Mouse (Mus musculus) skeletal muscle tissue, adult 2 months (tissue): Measurements from ENCODE around the gene Fars2.

Experiments used
- DNase-seq: peaks from one replicate; pipeline ENCODE4 v3.0.0-alpha.2; 2012; ENCODE audit warnings: low read depth, low spot score

Fars2 gene

GRCm38 (mm10) chr13:36680690-36681355 is 563.6 kb downstream of the Fars2 start:
- no peak for DNase-seq

GRCm38 (mm10) chr13:36683581-36683980 is 566.4 kb downstream of the Fars2 start:
- DNase-seq, result no peak

GRCm38 (mm10) chr13:36695516-36696201 is 578.4 kb downstream of the Fars2 start:
- no peak for DNase-seq

GRCm38 (mm10) chr13:36696351-36696771 is 579.1 kb downstream of the Fars2 start:
- DNase-seq, result no peak

- DNase-seq, result no peak
These were observed 590.0 kb downstream of the Fars2 start for GRCm38 (mm10) chr13:36707088-36707690.

- no peak for DNase-seq
These were observed 596.9 kb downstream of the Fars2 start for GRCm38 (mm10) chr13:36714101-36714500.

GRCm38 (mm10) chr13:36716708-36717107 is 599.5 kb downstream of the Fars2 start:
- no peak for DNase-seq

GRCm38 (mm10) chr13:36717376-36717775 is 600.2 kb downstream of the Fars2 start:
- no peak for DNase-seq

GRCm38 (mm10) chr13:36720297-36721017 is 603.2 kb downstream of the Fars2 start:
- DNase-seq, result no peak

- no peak for DNase-seq
These were observed 605.1 kb downstream of the Fars2 start for GRCm38 (mm10) chr13:36722309-36722708.

- no peak for DNase-seq
These were observed 606.6 kb downstream of the Fars2 start for GRCm38 (mm10) chr13:36723726-36724300.

GRCm38 (mm10) chr13:36724533-36725470 is 607.6 kb downstream of the Fars2 start:
- DNase-seq, result no peak

- no peak for DNase-seq
These were observed 608.7 kb downstream of the Fars2 start for GRCm38 (mm10) chr13:36725881-36726280.

- no peak for DNase-seq
These were observed 609.3 kb downstream of the Fars2 start for GRCm38 (mm10) chr13:36726551-36726950.

- DNase-seq, result no peak
These were observed 610.0 kb downstream of the Fars2 start for GRCm38 (mm10) chr13:36726951-36727778.

- no peak for DNase-seq
These were observed 610.7 kb downstream of the Fars2 start for GRCm38 (mm10) chr13:36727779-36728470.

- no peak for DNase-seq
These were observed 611.3 kb downstream of the Fars2 start for GRCm38 (mm10) chr13:36728509-36728908.

- no peak for DNase-seq
These were observed 612.6 kb downstream of the Fars2 start for GRCm38 (mm10) chr13:36729731-36730340.

GRCm38 (mm10) chr13:36730341-36730761 is 613.1 kb downstream of the Fars2 start:
- no peak for DNase-seq
